Mouse (Mus musculus): ENCODE measurements around the gene Csf2rb2.

GRCm38 (mm10) chr15:78247659-78248058 is 57.9 kb downstream of the Csf2rb2 start:
- TF ChIP-seq CTCF (IDR thresholded peaks at IDR 0.05; ENCODE audit: control insufficient read depth, insufficient read depth, insufficient replicate concordance, low read depth, low read length) (no peak), POLR2A (IDR thresholded peaks at IDR 0.05; ENCODE audit: control insufficient read depth, low read depth, low read length) (no peak)

Data from testis, adult 2 months (tissue).